Mouse (Mus musculus): ENCODE data around the gene Dpep2nb. TPM values are rescaled to one million over a fixed set of nuclear protein-coding genes. Genes with fewer than 3 reads are reported as not detected.
"Not testable (repeated sequence)": the region's sequence is repeated elsewhere in the genome, so short reads cannot be mapped to it uniquely, and the experiment has no call there.

Gene Dpep2nb
- not detected for total RNA-seq (2021)

DNA sequence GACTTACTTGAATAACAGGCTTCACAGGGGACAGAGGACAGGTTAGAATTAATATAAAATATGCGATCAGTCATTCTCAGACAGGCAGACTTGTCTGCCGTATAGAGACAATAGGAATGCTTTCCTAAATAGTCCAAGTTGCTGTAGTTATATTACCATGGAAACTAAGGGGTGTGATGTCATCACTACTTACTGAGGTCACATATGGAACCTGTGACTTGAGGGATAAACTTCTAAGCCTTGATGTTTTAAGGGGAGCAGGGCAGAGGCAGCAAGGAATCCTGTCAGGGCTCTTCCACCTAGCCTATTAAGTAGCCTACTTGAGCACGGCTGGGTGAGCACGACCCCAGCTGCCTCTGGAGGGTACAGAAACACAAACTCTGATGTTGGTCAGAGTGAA lies at the start of gene Dpep2nb:
Dpep2nb (minus strand) TSS at position 101 of the 400 bp plus-strand sequence.
- no peak for DNase-seq

DNA sequence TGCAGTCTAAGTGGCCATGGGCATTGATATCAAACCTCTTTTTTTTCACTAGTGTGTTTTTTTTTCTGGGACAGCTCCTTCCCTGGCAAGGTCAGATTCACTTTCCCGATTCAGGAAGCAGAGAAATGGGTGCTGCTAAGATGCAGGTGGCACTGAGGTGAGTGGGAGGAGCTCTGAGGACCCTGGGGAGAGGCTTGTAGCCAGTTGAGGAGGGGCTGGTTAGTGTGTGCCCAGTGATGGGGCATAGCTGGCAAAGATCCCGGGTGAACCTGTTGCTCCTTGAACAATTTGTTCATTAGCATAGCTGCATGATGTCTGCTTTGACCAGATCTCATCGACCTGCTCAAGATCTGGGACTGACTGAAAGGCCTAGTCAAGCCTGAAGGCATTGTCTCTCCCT lies 49.3 kb upstream of the Dpep2nb start:
- DNase-seq: no peak

DNA sequence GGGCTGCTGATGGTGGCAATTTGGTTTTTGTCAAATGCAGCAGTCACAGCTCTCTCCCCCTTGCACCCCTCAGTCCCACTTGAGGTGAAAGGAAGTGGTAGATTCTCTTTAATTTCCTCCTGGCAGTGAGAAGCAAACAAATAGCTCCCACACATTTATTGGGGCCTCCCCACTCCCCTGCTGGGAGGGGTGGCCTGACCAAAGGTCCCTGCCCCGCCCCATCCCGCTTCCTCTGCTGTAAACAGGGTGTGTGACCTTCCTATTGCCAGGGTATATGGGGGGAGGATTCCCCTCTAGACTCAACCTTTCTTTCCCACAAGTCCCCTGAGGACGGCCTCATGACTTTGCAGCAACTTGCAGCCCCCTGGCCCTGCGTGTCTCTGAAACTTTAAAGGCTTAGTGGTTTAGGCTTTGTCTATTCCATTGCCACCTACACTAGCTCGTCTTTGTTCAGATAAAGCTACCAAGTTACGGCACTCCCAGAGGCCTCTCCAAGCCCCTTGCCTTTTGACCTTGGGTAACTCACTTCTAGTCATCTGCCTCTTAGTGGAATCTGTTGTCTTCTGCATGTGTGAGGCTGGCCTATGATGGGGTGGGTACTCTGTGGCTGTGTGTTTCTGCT lies 48.5 kb upstream of the Dpep2nb start:
- peak; percentile 34 for DNase-seq

DNA sequence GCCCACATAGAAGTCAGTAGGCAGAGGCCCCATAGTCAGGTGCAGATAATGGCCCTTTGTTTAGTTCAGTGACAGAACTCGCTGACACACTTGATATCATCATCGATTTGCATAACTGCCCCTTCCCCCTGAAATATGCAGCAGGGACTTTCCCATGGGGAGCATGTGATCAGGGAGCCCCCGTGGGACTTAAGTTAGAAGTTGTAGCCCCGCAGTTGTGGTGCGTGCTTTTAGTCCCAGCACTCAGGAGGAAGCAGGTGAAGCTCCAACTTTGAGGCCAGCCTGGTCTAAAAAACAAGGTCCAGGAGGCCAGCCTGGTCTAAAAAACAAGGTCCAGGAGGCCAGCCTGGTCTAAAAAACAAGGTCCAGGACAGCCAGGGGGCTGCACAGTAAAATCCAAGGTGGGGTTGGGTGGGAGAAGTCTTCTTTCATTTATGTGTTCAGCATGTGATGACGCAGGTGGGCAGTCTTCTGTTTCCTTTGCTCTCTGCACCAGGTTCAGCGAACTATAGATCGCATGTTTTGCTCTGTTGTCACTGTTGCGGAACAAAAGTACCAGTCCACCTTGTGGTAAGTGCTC lies 46.8 kb upstream of the Dpep2nb start:
- no peak for DNase-seq

DNA sequence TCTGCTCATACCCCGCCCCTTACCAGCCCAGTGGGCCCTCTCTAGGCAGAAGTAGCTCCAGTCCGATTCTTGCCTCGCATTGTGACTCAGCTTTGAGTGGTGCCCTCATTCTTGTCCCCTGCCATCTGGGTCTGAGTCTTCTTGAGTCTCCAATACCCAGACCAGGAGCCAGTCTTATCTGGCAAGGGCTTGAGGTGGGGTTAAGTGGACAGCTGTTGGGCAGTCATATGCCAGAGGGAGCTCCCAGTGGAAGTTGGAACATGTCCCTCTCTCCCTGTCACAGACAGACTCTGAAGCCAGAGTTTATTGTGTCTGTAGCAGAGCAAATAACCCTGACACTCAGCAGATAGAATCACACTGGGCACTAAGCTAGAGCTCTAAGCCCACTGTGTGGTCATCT lies 45.3 kb upstream of the Dpep2nb start:
- no peak for DNase-seq

DNA sequence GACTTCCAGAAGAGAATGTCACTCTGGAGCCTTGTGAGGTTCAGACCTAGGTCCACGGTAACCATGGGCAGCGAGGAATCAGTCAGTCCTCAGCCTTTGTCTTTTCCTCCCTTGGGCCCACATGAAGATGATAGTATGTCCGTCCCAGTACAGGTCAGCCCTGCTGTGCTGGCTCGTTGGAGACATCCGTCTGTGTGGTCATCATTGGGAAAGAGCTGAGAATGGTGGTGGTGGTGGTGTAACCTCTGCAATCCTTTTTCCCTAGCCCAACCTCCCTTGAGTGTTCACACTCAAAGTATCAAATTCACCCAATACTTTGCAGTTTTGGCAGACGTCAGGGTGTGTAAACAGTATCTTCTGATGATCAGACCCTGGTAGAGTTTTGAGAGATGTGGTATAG lies 44.1 kb upstream of the Dpep2nb start:
- no peak for DNase-seq

DNA sequence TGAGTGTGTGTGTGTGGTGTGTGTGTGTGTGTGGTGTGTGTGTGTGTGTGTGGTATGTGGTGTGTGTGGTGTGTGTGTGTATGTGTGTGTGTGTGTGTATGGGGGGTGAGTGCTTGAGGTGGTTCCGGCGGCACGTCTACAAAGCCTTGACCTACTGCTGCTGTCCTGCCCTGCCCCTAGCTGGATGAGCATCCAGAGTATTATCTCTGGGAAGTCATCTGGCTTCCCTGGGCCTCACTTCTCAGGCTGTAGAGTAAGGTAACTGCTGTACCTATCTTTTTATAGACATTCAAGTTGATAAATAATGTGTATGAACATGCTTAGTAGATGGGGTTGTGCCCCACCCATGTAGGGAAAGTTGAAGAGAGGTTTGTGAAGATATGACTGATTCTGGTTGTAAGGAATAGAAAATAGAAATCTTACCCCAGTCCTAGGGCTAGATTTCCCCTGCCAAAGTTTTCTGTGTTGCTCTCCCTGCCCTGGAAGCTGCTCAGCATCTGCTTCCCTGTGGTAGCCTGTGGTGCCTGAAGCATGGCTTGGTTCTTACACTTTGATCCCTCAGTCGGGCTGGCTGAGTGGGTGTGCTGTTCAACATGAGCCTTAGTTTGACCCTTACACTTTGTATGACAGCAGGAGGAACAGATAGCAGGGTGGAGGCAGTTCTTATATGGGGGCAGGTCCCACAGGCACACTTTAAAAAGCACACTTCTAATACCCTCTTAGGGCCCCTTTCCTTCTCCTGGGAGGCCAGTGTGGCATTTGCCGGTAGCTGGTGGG lies 42.3 kb upstream of the Dpep2nb start:
- no peak for DNase-seq

DNA sequence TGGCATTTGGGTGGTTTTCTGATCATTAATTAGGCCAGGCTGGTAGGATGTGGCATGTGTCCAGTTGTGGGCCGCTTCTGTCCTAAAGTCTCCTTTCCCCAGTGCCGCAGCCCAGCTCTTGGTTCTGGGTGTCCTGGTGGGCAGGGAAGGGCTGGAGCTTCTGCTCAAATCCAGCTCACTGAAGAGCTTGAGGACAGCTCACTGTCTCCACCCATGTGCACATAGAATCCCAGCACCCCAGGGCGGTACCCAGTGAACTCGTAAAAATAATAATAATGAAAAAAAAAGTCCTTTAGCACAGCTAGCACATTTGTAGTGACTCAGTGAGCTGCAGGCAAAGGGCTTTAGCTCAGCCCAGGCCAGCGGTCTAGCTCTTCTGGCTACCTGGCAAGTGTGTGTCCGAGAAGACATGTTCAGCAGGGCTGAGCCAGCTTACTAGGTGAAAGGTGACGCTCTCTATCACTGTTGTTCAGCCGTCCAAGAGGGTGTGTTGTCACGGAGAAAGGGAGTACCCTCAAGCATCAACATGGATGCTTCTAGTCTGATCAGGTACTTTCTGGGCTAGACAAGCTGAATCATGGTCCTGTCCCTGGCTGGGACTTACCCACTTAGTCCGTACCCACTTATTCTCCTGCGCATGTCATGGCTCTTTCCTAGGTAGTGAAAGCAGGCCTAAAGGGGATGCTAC lies 41.2 kb upstream of the Dpep2nb start:
- DNase-seq: peak; percentile 20

DNA sequence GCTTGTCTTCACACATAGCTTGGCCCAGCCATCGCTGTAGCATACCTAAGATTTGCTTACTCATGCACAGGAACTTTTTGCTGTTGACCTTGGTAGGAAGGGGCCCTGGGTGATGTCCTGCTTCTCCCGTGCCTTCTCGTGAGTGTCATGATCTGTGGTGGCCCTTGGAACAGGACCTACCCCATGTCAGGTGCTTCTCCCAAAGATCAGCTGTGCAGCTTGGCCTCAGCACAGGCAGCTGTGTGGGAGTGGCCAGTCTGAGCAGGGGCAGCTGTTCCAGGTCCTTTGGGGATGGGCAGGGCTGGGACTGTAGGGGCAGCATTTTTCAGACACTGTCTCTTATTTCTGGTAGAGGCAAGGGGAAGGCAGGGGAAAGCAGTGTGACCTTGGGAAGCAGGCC lies 38.4 kb upstream of the Dpep2nb start:
- peak; percentile 51 for DNase-seq

DNA sequence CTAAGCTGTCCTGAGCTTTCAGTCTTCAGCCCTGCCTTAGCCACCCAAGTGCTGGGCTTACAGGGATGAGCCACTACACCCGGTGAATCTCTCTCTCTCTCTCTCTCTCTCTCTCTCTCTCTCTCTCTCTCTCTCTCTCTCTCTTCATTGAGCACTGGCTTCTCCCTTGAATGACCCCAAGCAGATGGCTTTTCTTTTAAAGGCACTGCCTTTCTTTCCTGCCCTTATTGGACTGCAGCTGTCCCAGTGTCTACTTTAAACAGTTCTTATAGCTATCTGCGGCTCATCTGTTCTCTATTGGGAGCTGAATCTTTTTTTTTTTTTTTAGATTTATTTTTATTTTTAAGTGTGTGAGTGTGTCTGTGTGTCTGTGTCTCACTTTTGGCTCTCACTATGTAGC lies 37.3 kb upstream of the Dpep2nb start:
- DNase-seq: no peak

DNA sequence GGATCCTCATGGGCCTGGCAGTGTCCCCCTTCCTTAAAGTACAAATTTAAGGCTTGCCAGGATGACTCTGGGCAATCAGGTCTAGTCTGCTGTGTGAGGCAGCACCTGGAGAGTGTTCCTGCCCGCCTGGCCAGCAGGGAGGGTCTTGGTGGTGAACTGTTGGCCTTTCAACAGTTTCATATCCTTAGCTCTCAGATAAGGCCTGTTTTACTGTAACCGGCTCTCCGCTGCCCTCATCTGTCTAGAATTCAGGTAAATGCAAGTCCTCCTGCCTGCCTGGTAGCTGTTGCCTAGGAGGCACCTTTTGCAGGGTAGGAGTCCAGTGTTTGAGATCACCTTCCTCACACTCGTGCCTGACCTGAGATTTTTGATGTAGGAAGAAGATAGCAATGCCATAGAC lies 34.4 kb upstream of the Dpep2nb start:
- no peak for DNase-seq

DNA sequence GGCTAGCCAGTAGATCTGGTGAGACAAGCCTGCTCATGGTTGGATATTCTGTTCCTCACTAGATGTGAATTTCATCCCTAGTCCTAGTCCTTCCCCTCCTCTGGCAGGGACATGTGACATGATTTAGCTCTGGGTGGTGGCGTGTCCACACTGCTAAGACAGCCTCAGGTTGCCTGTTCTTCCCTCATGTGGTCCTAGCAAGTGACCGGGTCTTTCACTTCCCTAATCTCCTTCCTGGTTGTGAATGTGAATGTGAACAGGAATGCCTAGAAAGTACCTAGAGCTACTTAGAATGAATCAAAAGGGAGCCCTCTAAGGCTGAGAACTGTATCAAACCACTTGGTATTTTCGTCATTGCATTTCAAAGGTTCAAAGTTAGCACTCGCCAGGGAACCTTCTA lies 33.8 kb upstream of the Dpep2nb start:
- no peak for DNase-seq

DNA sequence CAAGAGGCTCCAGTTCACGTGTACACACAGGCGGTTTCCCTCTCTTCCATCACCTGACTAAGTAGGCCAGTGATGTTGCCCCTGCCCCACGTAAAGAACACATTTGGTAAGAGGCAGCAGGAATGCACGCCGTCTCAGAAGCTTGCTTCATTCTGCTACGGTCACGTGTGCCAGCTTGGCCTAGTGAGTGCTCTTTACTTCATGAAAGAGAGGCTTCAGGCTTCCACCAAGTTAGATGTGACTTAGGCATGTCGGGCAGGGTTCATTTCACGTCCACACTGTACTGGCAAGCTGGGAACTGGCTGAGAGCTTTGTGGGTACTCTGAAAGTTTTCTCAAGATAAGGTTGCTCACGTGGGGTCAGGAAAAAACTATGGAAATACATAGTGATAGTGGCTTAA lies 32.9 kb upstream of the Dpep2nb start:
- DNase-seq: no peak

DNA sequence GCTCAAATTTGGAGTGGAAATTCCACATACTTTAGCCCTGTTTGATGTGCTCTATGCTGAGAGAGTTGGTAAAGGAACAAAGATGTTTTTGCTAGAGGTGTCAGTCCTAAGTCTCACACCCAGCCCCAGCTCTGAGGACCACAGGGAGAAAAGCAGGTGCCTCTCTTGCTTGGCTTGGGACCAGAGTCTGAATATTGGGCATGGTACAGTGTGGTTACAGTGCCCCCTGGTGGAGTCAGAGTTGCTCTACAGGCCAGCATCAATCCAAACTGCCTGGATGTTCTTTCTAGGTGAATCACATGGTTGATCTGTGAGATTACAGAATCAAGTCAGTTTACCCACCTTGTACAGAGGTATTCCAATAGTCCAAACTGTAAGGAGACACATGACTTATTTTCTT lies 16.7 kb upstream of the Dpep2nb start:
- peak; percentile 83 for DNase-seq

DNA sequence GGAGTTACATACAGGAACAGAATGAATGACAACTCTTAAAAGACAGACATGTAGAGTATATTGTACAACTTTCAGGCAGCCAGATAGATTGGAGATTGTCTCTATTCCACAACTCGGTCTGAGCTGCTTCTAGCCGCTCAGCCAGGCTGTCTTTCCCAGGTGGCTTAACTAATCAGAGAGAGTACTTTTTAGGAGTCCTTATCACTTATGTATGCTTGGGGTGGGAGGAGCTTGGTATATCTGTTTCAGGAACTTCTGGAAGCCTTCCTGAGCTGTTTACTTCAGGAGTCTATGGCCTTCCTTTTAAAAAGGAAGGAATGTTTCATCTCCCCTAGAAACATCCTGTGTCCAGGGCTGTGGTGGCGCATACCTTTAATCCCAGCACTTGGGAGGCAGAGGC lies 12.3 kb upstream of the Dpep2nb start:
- DNase-seq: no peak

DNA sequence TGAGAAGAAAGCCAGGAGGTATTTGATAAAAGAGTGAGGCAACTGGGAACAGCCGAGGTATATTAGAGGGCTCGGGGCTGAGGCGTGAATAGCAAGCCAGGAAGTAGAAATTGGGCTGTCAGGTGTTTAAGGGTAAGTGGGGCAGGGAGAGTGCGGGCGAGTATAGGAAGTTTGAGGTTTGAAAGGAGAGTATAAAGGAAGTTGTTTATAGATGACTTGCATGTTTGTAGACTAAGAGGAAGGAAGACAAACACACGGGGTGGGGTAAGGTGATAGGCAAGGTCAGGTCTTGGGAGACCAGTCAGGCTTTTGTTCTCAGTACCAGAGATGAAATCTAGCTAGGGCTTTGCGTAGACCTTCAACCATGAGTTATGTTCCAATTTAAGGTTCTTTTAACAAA lies 11.4 kb upstream of the Dpep2nb start:
- no peak for DNase-seq

DNA sequence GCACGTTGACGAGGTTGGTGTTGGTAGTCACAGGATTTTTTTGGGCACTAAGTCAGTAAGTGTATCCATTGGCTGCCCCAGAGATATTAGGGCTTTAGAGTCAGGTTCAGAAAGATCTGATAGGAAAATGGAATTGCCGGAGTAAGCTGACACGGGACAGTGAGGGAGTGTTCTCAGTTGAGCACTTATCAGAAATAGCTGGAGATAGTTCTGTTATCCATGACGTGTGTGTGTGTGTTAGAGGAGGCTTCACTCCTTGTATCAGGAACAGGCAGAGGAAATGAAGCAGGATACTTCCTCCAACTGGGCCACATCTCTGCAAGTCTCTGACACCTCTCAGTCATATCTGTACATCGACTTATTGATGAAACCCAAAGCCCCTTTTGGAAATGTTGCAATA lies 10.5 kb upstream of the Dpep2nb start:
- no peak for DNase-seq

DNA sequence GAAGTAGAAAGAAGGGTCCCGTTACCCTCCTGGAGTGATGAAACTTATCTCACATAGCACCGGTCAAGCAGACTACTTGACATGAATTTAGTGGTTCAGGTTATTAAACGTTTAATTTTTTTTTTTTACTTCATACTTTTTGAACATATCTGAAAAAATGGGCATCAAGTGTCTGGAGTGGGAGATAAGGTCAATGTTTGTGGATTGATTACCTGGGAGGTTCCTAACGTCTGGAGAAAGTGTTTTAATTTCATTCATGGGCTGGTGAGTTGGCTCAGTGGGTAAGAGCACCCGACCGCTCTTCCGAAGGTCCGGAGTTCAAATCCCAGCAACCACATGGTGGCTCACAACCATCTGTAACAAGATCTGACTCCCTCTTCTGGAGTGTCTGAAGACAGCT lies 6.4 kb upstream of the Dpep2nb start:
- not testable (repeated sequence) for DNase-seq

DNA sequence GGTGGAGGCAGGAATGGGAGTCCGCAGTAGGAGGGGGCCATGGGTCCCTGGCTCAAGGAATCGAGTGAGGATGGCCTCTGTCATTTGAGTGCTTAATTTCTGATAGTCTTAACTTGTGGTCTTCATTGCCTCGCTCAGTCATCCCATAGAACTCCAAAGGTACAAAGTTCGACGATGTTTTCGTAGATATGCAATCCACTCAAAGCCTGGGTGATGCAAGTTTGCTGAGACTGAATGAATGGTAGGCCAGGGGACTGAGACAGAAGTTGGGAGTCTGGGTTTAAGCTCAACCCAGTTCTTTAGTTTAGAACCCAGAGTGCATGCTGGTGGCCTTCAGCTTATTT lies 5.8 kb upstream of the Dpep2nb start, which contains the start of gene Ddx28:
Ddx28 (minus strand) TSS at position 240 of the 344 bp plus-strand sequence.
- no peak for DNase-seq

DNA sequence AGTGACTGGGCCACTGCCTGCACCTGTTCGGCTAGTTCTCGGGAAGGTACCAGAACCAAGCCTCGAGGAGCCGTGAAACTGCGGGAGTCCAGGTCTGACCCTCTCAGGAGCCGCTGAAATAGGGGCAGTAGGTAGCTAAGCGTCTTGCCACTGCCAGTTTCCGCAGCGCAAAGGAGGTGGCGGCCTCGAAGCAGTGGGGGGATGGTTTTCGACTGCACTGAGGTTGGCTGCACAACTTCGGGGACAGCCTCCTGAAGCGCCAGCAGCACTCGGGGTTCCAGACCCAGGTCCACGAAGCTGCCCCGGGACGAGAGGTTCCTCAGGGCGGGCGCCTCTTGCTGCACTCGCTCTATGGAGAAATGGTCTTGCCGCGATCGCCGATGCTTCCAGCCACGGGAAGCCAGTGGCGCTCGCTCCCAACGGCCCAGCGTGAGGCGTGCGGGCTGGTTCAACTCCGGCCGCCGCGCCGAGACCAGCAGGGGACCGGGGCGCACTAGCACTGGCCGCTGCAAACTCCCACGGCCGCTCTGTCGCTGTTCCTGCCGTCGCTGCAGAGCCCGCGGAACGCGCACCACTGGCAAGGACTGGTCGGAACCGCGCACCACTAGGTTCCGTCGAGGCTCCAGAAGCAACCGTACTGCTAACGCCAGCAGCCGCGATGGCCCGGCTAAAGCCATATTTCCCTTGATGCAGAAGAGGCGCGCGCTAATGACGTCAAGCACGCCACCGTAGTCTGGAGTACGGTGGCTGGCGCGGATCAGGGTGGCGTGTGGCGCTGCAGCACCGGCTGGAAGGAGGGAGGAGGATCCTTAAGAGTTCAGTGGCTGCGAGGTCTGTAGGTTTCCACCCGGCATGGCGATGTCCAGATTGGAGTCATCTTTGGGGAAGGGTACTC lies 5.2 kb upstream of the Dpep2nb start:
- peak; percentile 92 for DNase-seq

DNA sequence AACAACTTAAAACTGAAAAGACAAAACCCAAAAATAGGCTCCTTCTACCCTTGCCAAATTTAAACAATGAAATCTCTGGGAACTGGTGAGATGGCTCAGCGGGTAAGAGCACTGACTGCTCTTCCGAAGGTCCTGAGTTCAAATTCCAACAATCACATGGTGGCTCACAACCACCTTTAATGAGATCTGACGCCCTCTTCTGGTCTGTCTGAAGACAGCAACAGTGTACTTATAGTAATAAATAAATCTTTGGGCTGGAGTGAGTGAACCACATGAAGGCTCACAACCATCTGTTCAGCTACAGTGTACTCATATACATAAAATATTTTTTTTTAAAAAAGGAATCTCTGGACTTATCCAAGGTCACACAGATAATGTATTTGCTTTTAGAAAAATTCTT lies 2.1 kb upstream of the Dpep2nb start:
- not testable (repeated sequence) for DNase-seq

DNA sequence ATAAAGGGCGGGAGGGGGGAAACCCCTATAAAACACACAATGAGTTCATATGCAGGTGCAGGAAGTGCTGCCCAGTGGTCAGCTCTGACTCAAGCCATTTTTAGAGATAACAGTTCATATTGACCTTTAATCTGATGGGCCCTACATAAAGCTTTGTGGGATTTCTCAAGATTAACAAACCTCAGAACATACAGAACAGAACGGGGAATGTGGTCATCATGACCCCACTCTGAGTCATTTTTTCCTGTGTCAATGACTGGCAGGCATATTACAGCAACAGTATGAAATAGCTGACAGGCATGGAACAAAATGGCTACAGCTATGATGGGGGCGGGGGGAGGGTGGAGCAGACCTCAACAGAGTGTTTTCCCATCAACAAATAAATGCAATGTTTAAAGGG lies 1.4 kb upstream of the Dpep2nb start:
- DNase-seq: no peak
